Mouse (Mus musculus) adipocyte (in vitro differentiated cells): ENCODE results near the gene Tesk1.
"Not testable (repeated sequence)": the region's sequence is repeated elsewhere in the genome, so short reads cannot be mapped to it uniquely, and the experiment has no call there.

ENCODE experiments used
- DNase-seq: peaks from one replicate; pipeline ENCODE4 v3.0.0-alpha.2; 2016; ENCODE audit warnings: low spot score

Gene Tesk1

GRCm38 (mm10) chr4:43454041-43454836 lies 12.5 kb downstream of the Tesk1 start, which contains the start of gene Cd72:
Gene Cd72 (minus strand): TSS chr4:43454628.
- no peak for DNase-seq

- DNase-seq: no peak
Measured at GRCm38 (mm10) chr4:43456470-43456869, 14.7 kb downstream of the Tesk1 start.

- no peak for DNase-seq
Measured at GRCm38 (mm10) chr4:43457124-43457523, 15.4 kb downstream of the Tesk1 start.

GRCm38 (mm10) chr4:43463102-43463501 lies 21.4 kb downstream of the Tesk1 start:
- DNase-seq: no peak

GRCm38 (mm10) chr4:43465935-43466334 lies 24.2 kb downstream of the Tesk1 start:
- no peak for DNase-seq

GRCm38 (mm10) chr4:43466872-43467271 lies 25.1 kb downstream of the Tesk1 start:
- DNase-seq: no peak

- no peak for DNase-seq
Measured at GRCm38 (mm10) chr4:43470301-43470700, 28.6 kb downstream of the Tesk1 start.

- no peak for DNase-seq
Measured at GRCm38 (mm10) chr4:43473636-43474035, 31.9 kb downstream of the Tesk1 start.

GRCm38 (mm10) chr4:43476604-43477003 lies 34.9 kb downstream of the Tesk1 start:
- peak; percentile 40 for DNase-seq

- DNase-seq: peak; percentile 69
Measured at GRCm38 (mm10) chr4:43477857-43478533, 36.3 kb downstream of the Tesk1 start.

GRCm38 (mm10) chr4:43478534-43478858 lies 36.8 kb downstream of the Tesk1 start:
- DNase-seq: no peak

GRCm38 (mm10) chr4:43478906-43479832 lies 37.4 kb downstream of the Tesk1 start:
- peak; percentile 58 for DNase-seq

GRCm38 (mm10) chr4:43480985-43481384 lies 39.2 kb downstream of the Tesk1 start:
- DNase-seq: no peak

GRCm38 (mm10) chr4:43481894-43482456 lies 40.2 kb downstream of the Tesk1 start:
- no peak for DNase-seq

GRCm38 (mm10) chr4:43482591-43482990 lies 40.9 kb downstream of the Tesk1 start:
- no peak for DNase-seq

GRCm38 (mm10) chr4:43483535-43484091 lies 41.9 kb downstream of the Tesk1 start, which contains the start of gene Sit1:
Gene Sit1 (minus strand): TSS chr4:43483734.
- DNase-seq: no peak

- not testable (repeated sequence) for DNase-seq
Measured at GRCm38 (mm10) chr4:43485666-43486065, 43.9 kb downstream of the Tesk1 start.

GRCm38 (mm10) chr4:43489611-43490010 lies 47.9 kb downstream of the Tesk1 start:
- no peak for DNase-seq

- no peak for DNase-seq
Measured at GRCm38 (mm10) chr4:43490801-43491200, 49.1 kb downstream of the Tesk1 start.

- peak; percentile 34 for DNase-seq
Measured at GRCm38 (mm10) chr4:43492101-43492820, 50.5 kb downstream of the Tesk1 start.

GRCm38 (mm10) chr4:43492821-43493185 lies 51.1 kb downstream of the Tesk1 start, which contains the start of gene Ccdc107:
Gene Ccdc107 (plus strand): TSS chr4:43492900.
- peak; percentile 88 for DNase-seq
